Mouse (Mus musculus) cerebellum, adult 2 months (tissue): ENCODE results near the gene Acot9. TPM values are rescaled to one million over a fixed set of nuclear protein-coding genes. Genes with fewer than 3 reads are reported as not detected.

Experiments used
- DNase-seq, 2 experiments: peaks; one replicate each; pipeline ENCODE4 v3.0.0; 2021
- H3K27ac ChIP-seq: fragments of 200-500 bp; 2 replicates; pipeline ENCODE4 v1.5.1; 2012; ENCODE audit warnings: low read length, control low read depth, inconsistent platforms; ENCODE audit not compliant: insufficient read depth
- H3K27me3 ChIP-seq: fragments of 200-500 bp; 2 replicates; pipeline ENCODE4 v1.6.1; 2012; ENCODE audit warnings: inconsistent platforms, mild to moderate bottlenecking, low read length, moderate library complexity; ENCODE audit not compliant: control insufficient read depth, insufficient read depth
- H3K4me1 ChIP-seq: fragments of 200-500 bp; 2 replicates; pipeline ENCODE4 v1.6.1; 2011; ENCODE audit warnings: low read length; ENCODE audit not compliant: control insufficient read depth, insufficient read depth
- H3K4me3 ChIP-seq: fragments of 200-500 bp; replicated peaks from 2 replicates; pipeline ENCODE3; 2011; ENCODE audit warnings: mild to moderate bottlenecking, low read depth, low read length, control low read depth; ENCODE audit not compliant: insufficient read depth
- CTCF ChIP-seq: fragments of 200-500 bp; IDR thresholded peaks from 2 replicates; pipeline ENCODE4 v1.5.1; 2011; ENCODE audit warnings: low read depth, mild to moderate bottlenecking, control low read depth, low read length, moderate library complexity, borderline replicate concordance; ENCODE audit not compliant: insufficient read depth
- POLR2A ChIP-seq: fragments of 200-500 bp; IDR thresholded peaks from 2 replicates; pipeline ENCODE4 v1.6.1; 2011; ENCODE audit warnings: low read length, control low read depth, borderline replicate concordance; ENCODE audit not compliant: insufficient read depth
- WGBS: fragments of 180-500 bp; shearing (Covaris S2); methylation state at CpG from one replicate; pipeline ENCODE4 v1.1.7; 2018; 5-methylcytosine and 5-hydroxymethylcytosine counted together
- polyA plus RNA-seq: library from polyadenylated mRNA; depleted of rRNA; stranded (reverse); fragments of >200 nt; gene quantifications from 2 replicates; pipeline ENCODE4 v1.2.3, GENCODE M21; 2012; rRNA removed

Acot9 gene
- polyA plus RNA-seq, 1 experiment = 16.1 TPM

- H3K4me3 ChIP-seq = no peak overlapping the region
- WGBS = 83% methylated on average over 1 of the region's 1 CpGs
- no peaks in the 10 kb centered on the region for H3K27me3 ChIP-seq
- no peak for DNase-seq
- no peaks in the 10 kb centered on the region for H3K4me1 ChIP-seq
- no peak for TF ChIP-seq CTCF
- TF ChIP-seq POLR2A = no peak
- H3K27ac ChIP-seq = no peak overlapping the region
Measured at GRCm38 (mm10) chrX:155280427-155281044, 18.3 kb downstream of the Acot9 start.

GRCm38 (mm10) chrX:155306390-155306789 lies 44.1 kb downstream of the Acot9 start:
- no peak for TF ChIP-seq POLR2A
- TF ChIP-seq CTCF = no peak
- WGBS = 91% methylated on average over 2 of the region's 2 CpGs
- H3K27ac ChIP-seq = no peak overlapping the region
- DNase-seq = no peak
- H3K4me1 ChIP-seq = no peaks in the 10 kb centered on the region
- no peak overlapping the region for H3K4me3 ChIP-seq
- no peaks in the 10 kb centered on the region for H3K27me3 ChIP-seq

- peak; percentile 12 to 15 for DNase-seq
- Histone ChIP-seq H3K4me1 (no peaks in the 10 kb centered on the region), H3K4me3 (no peak overlapping the region), H3K27ac (no peak overlapping the region), H3K27me3 (no peaks in the 10 kb centered on the region)
- WGBS = 34% methylated on average over 4 of the region's 4 CpGs
- TF ChIP-seq POLR2A (no peak), CTCF (peak; percentile 49; the same call in 1 of the 2 replicates)
Measured at GRCm38 (mm10) chrX:155318005-155318404, 55.8 kb downstream of the Acot9 start.

- Histone ChIP-seq H3K4me3 (peak overlapping the region; percentile 64), H3K27me3 (no peaks in the 10 kb centered on the region), H3K27ac (no peak overlapping the region), H3K4me1 (no peaks in the 10 kb centered on the region)
- no peak for DNase-seq
- 9% methylated on average over 7 of the region's 7 CpGs for WGBS
- TF ChIP-seq CTCF (no peak), POLR2A (no peak)
Measured at GRCm38 (mm10) chrX:155337567-155337904, 75.3 kb downstream of the Acot9 start.

- 9% methylated on average over 49 of the region's 49 CpGs for WGBS
- Histone ChIP-seq H3K27ac (no peak overlapping the region), H3K4me3 (peak overlapping the region; percentile 64), H3K4me1 (no peaks in the 10 kb centered on the region), H3K27me3 (no peaks in the 10 kb centered on the region)
- no peak for TF ChIP-seq CTCF
- TF ChIP-seq POLR2A = 0 out of 2 replicates have a peak, but pooled peaks have one; percentile 37
- DNase-seq = peak; percentile 74 to 78
Measured at GRCm38 (mm10) chrX:155337905-155338721, 75.9 kb downstream of the Acot9 start.

- DNase-seq = no peak
- TF ChIP-seq CTCF = no peak
- no peak for TF ChIP-seq POLR2A
- no peak within 1 kb of the TSS for H3K4me3 ChIP-seq
- no peaks in the 10 kb centered on the region for H3K27me3 ChIP-seq
- no peaks in the 10 kb centered on the region for H3K4me1 ChIP-seq
- H3K27ac ChIP-seq = no peak within 1 kb of the TSS
Measured at GRCm38 (mm10) chrX:155340654-155341053, 78.4 kb downstream of the Acot9 start, which contains the start of gene Prdx4. TSS of gene Prdx4 (minus strand) at chrX:155340754.

- no peak for DNase-seq
- 82% methylated on average over 2 of the region's 2 CpGs for WGBS
- H3K27me3 ChIP-seq = no peaks in the 10 kb centered on the region
- TF ChIP-seq CTCF = no peak
- TF ChIP-seq POLR2A = no peak
- no peaks in the 10 kb centered on the region for H3K4me1 ChIP-seq
- no peak overlapping the region for H3K4me3 ChIP-seq
- H3K27ac ChIP-seq = no peak overlapping the region
Measured at GRCm38 (mm10) chrX:155346249-155346648, 84.0 kb downstream of the Acot9 start.

Other genes starting within 250 kb of the Acot9 start
- not detected in 2 replicates for gene Magea5, start 199.3 kb upstream of the Acot9 start, polyA plus RNA-seq
- not detected in 2 replicates for gene Magea1, start 172.7 kb upstream of the Acot9 start, polyA plus RNA-seq
- not detected in 2 replicates for gene Magea2, start 168.8 kb upstream of the Acot9 start, polyA plus RNA-seq
- 0.10 TPM in 1 of 2 replicates, not detected in the other for gene Cldn34b2, start 134.0 kb upstream of the Acot9 start, polyA plus RNA-seq
- 96.4 and 106 TPM in 2 replicates for gene Sat1, start 46.0 kb upstream of the Acot9 start, polyA plus RNA-seq
- 40.7 and 41.8 TPM in 2 replicates for gene Prdx4, start 78.3 kb downstream of the Acot9 start, polyA plus RNA-seq